Mouse (Mus musculus): Measurements from ENCODE around the gene Gzf1.

The Gzf1 gene

DNA sequence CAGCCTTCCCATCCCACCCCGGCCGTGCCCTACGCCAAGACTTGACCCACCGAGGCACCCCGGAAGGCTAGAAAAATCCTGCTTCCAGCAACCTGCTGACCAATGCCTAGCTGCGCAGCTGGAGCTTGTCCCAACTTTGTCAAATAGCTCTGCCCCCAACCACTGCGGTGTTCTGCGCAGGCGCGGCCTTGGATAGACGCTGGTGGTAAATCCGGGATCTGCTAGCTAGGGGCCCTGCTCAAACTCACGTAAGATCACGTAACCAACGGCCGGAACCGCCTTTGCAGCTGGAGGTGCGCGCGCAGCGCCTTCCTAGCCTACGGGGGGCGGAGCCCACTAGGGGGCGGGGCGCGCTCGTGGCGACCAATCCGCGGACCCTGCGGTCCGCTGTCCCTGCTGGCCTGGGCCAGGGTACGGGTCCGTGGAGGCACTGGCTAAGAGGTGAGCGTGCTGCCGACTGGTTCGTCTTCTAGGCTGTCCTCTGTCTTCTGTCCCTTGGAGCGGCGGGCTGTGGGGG, at the start of gene Gzf1:
Gene Gzf1, plus strand, starts transcription at position 249 of the 517 bp plus-strand sequence.
- peak; percentile 98 to 99 for DNase-seq (ENCODE audit: low spot score in 2 of 2)

DNA sequence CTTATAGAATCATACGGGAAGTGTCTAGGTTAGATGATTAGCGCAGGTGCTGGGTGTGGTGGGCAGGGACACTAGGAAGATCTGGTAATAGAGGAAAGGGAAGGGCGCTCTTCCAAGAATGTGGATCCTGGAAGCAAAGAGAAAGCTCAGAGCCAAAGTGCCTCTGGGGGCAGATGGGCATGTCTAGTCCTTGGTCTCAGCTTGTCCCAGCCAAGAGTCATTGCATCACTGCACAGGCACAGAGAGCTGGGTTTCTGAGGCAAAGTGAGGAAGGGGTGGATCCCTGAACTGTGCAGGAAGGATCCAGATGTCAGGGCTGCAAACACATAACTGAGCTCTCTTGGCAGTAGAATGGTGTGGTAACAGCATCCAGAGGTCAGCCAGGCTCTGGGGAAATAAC, 49.2 kb upstream of the Gzf1 start:
- DNase-seq (ENCODE audit: low spot score in 2 of 2): no peak

GRCm38 (mm10) chr2:148634466-148634865, 46.4 kb upstream of the Gzf1 start:
- no peak for DNase-seq (ENCODE audit: low spot score in 2 of 2)

- no peak for DNase-seq (ENCODE audit: low spot score in 2 of 2)
Measured at GRCm38 (mm10) chr2:148642610-148643370, 38.0 kb upstream of the Gzf1 start.

DNA sequence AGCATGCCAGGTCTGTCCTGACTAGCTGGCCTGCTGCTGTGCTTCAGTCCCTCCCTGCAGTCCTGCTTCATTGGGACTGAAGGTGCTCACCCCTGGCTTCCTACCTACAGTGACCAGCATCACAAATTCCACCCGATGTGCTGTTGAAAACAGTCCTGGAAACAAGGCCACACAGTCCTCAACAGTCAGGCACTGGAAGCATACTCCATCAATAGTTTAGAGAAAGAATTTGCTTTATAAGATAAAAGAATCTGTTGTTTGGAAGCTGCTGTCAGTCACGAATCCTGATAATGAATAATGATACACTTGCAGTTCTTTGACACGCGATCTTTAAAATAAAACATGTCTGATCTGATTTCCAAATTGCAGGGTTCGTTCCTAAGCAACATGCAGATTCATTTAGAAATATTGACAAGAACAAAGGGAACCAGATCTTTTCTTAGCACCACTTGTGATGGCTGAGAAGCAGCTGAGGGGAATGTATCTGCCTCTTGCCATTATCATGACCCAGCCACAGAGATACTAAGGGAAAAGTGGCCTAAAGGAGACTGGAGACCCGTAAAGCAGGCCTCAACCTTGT, 36.3 kb upstream of the Gzf1 start:
- no peak for DNase-seq (ENCODE audit: low spot score in 2 of 2)

GRCm38 (mm10) chr2:148650587-148651357, 30.1 kb upstream of the Gzf1 start:
- no peak for DNase-seq (ENCODE audit: low spot score in 2 of 2)

GRCm38 (mm10) chr2:148654961-148655360, 25.9 kb upstream of the Gzf1 start:
- DNase-seq (ENCODE audit: low spot score in 2 of 2): peak; percentile 20 to 50

DNA sequence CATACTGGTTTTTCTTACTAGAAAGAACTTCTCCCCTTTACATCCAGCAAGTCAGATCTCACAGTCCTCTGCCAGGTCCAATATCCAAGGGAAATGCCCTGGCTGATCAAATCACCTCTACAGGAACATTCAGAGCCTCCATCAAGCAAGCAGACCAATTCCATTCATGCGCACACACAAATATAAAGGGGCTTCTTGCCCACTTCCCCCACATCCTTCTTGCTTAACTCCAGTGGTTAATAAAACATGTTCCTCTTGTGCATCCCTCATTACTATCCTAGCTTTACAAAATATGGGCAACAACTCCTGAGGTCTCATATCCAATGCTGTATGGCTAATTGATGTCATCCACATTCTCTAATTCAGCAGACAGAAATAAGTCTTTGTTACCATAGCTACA, 17.4 kb upstream of the Gzf1 start:
- DNase-seq (ENCODE audit: low spot score in 2 of 2): no peak

- peak; percentile 99 for DNase-seq (ENCODE audit: low spot score in 2 of 2)
Measured at GRCm38 (mm10) chr2:148672199-148673096, 8.4 kb upstream of the Gzf1 start, which contains the start of gene Nxt1. Gene Nxt1, plus strand, starts transcription at chr2:148672601.

DNA sequence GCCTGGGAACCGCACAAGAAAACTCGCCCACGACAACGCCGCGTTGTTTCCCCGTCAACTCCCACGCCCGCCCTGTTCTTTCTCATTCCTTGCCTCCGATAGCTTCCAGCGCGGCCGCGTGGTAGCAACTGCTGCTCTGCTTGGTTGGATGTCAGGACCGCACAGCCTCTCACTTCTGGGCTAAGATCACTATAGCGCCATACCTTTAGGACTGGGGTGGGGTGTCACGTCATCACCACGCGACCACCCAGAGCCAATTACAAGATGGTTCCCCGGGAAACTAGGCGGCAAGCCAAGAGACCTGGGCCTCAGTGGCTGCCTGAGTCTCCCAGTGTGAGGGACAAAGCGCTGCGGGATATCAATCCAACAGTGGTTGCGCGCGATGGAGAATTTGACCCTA, 3.0 kb upstream of the Gzf1 start:
- DNase-seq (ENCODE audit: low spot score in 2 of 2): no peak

- no peak for DNase-seq (ENCODE audit: low spot score in 2 of 2)
Measured at GRCm38 (mm10) chr2:148679346-148679745, 1.5 kb upstream of the Gzf1 start.

- DNase-seq (ENCODE audit: low spot score in 2 of 2): peak; percentile 29 to 47
Measured at GRCm38 (mm10) chr2:148681461-148681891, 653 bp downstream of the Gzf1 start.

DNA sequence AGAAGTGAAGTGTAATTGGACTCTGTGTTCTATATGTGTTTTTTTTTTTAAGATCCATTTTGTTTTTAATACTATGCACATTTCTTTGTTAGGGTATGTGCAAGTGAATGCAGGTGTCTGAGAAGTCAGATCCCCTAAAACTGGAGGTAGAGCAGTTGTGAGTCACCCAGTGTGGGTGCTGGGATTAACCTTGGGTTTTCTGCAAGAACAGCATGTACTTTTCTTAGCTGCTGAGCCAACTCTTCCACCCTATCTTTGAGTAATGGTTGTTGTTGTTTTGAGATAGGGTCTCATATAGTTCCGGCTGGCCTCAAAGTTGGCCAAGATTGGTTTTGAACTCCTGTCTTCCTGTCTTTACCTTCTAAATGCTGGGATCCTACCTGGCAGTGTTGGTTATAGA, 2.2 kb downstream of the Gzf1 start:
- no peak for DNase-seq (ENCODE audit: low spot score in 2 of 2)

DNA sequence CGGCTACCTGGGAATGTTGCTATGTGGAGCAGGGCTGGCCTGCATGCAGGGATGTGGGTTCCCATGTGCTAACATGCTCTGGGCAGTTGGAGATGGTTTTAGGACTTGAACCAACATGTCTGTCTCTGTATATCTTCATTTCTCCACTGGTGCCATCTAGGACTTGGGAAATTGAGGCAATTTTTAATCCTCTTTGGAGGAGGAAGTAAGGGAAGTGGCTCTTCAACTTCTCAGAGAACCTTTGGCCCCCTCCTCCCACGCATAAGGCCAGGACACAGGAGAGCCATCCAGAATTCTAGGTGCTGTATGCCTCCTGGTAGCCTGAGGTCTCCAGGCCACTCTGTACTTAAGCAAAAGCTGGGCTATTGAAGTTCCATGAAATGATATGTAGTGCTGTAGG, 4.1 kb downstream of the Gzf1 start:
- DNase-seq (ENCODE audit: low spot score in 2 of 2): no peak

DNA sequence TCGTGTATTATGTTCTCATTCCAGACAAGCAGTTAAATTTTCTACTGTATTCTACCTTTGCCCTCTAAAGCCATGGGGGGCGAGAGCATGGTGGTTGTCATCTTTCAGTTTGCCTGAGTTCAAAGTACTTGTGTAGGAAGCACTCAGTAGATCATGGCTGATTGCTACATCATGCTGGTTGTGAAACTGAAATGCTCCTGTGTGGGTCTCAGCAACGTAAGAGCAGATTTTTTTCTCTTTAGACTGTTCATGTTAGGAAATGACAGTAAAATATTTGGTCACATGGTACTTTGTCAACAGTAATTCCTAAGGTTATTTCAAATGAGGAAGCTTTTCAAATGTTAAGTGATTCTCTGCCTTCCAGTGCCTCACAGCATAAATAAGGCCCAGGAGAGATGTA, 4.9 kb downstream of the Gzf1 start:
- DNase-seq (ENCODE audit: low spot score in 2 of 2): no peak

GRCm38 (mm10) chr2:148686862-148687261, 6.0 kb downstream of the Gzf1 start:
- no peak for DNase-seq (ENCODE audit: low spot score in 2 of 2)

- DNase-seq (ENCODE audit: low spot score in 2 of 2): no peak
Measured at GRCm38 (mm10) chr2:148687971-148688370, 7.1 kb downstream of the Gzf1 start.

GRCm38 (mm10) chr2:148689444-148690140, 8.8 kb downstream of the Gzf1 start:
- no peak for DNase-seq (ENCODE audit: low spot score in 2 of 2)

DNA sequence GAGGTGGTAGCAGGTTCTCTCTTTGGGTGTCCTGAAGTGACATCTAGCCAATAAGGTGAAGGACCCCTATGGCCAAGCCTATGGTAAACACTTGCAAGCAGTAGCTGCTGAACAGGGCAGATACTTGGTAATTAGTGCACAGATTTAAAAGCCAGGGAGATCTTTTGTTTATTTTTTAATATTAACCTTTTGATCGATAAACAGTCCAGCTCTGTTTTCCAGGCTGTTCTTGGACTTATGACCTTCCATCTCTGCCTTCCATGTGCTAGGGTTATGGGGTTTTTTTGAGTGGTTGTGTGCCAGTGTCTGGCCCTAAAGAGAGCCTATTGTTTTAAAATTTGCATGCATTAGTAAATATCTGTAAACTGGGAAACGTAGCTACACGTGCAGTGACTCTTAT, 9.5 kb downstream of the Gzf1 start:
- no peak for DNase-seq (ENCODE audit: low spot score in 2 of 2)

- no peak for DNase-seq (ENCODE audit: low spot score in 2 of 2)
Measured at GRCm38 (mm10) chr2:148690781-148691180, 10.0 kb downstream of the Gzf1 start.

DNA sequence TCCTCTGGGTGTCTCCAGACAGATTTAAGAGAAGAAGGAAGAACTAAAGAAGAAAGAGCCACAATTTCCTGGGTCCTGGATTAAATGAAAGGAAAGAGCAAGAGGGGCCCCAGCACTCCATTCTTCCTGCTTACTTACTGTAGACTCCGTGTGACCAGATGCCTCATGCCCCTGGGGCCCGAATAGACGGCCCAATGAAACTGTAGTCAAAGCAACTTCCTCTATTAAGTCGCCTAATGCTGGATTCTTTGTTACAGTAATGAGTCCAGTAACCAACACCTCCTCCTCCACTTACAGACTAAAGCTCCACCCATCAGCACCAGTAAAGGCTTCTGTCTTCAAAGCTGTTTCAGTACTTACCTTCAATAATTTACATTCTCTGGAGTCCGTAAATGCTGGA, 17.7 kb downstream of the Gzf1 start:
- no peak for DNase-seq (ENCODE audit: low spot score in 2 of 2)

Measured in spleen, postnatal 14 days (tissue).